Mouse (Mus musculus) heart, postnatal 0 days (tissue): Measurements from ENCODE around the gene Peli1. TPM values are rescaled to one million over a fixed set of nuclear protein-coding genes. Genes with fewer than 3 reads are reported as not detected.

Experiments
- ATAC-seq: fragments of 200-750 bp; cut with Nextera tagmentation; 2 replicates; pipeline ENCODE4 v1.8.0; 2017; ENCODE audit warnings: low read depth, moderate number of reproducible peaks, moderate library complexity; ENCODE audit not compliant: insufficient read depth
- DNase-seq: peaks from one replicate; pipeline ENCODE4 v3.0.0-alpha.2; 2016; ENCODE audit warnings: low spot score
- H3K27ac ChIP-seq: fragments of 300-500 bp; sonication (generic); 2 replicates; pipeline ENCODE4 v1.5.1; 2014; ENCODE audit warnings: low read depth, mild to moderate bottlenecking
- H3K27me3 ChIP-seq: fragments of 300-500 bp; sonication (generic); 2 replicates; pipeline ENCODE4 v1.6.1; 2014; ENCODE audit warnings: low read length, mixed read lengths; ENCODE audit not compliant: control insufficient read depth, insufficient read depth
- H3K36me3 ChIP-seq: fragments of 300-500 bp; sonication (generic); replicated peaks from 2 replicates; pipeline ENCODE4 v1.6.1; 2014; ENCODE audit warnings: low read length, mixed read lengths; ENCODE audit not compliant: control insufficient read depth, insufficient read depth
- H3K4me1 ChIP-seq: fragments of 300-500 bp; sonication (generic); 2 replicates; pipeline ENCODE4 v1.6.1; 2014; ENCODE audit warnings: antibody characterized with exemption; ENCODE audit not compliant: control insufficient read depth, insufficient read depth
- H3K4me2 ChIP-seq: fragments of 300-500 bp; sonication (generic); 2 replicates; pipeline ENCODE4 v1.6.1; 2014; ENCODE audit warnings: low read depth, mild to moderate bottlenecking, low read length, moderate library complexity
- H3K4me3 ChIP-seq: fragments of 300-500 bp; sonication (generic); 2 replicates; pipeline ENCODE4 v1.5.1; 2014; ENCODE audit warnings: low read depth, low read length
- H3K9ac ChIP-seq: fragments of 300-500 bp; sonication (generic); replicated peaks from 2 replicates; pipeline ENCODE4 v1.6.1; 2014; ENCODE audit warnings: low read depth, low read length, mixed read lengths
- H3K9me3 ChIP-seq: fragments of 300-500 bp; sonication (generic); replicated peaks from 2 replicates; pipeline ENCODE4 v1.6.1; 2016; ENCODE audit warnings: low read length; ENCODE audit not compliant: control insufficient read depth
- CTCF ChIP-seq: IDR thresholded peaks from 2 replicates; pipeline ENCODE4 v1.5.1; 2016; ENCODE audit warnings: antibody characterized with exemption, control low read depth, low read depth
- EP300 ChIP-seq: IDR thresholded peaks from 2 replicates; pipeline ENCODE4 v1.6.1; 2016; ENCODE audit warnings: antibody characterized with exemption, low read depth
- WGBS: fragments of 180-500 bp; shearing (Covaris S2); extraction: QIAGEN DNeasy Blood & Tissue Kit; methylation state at CpG from one replicate; pipeline ENCODE4 v1.1.7; 2014; 5-methylcytosine and 5-hydroxymethylcytosine counted together
- polyA plus RNA-seq: library from polyadenylated mRNA; unstranded; fragments of >200 nt; fragmentation: Nextera tagmentation; extraction: Ambion mirVana; gene quantifications from 2 replicates; pipeline ENCODE4 v1.2.1, GENCODE M21; 2015
- total RNA-seq: library from RNA; depleted of rRNA; stranded (reverse); fragments of >200 nt; gene quantifications from 2 replicates; pipeline ENCODE4 v1.2.3, GENCODE M21; 2014; ENCODE audit warnings: low replicate concordance

Gene Peli1
- total and polyA plus RNA-seq, 2 experiments from 2014 or later: 12.9 to 16.3 TPM

DNA sequence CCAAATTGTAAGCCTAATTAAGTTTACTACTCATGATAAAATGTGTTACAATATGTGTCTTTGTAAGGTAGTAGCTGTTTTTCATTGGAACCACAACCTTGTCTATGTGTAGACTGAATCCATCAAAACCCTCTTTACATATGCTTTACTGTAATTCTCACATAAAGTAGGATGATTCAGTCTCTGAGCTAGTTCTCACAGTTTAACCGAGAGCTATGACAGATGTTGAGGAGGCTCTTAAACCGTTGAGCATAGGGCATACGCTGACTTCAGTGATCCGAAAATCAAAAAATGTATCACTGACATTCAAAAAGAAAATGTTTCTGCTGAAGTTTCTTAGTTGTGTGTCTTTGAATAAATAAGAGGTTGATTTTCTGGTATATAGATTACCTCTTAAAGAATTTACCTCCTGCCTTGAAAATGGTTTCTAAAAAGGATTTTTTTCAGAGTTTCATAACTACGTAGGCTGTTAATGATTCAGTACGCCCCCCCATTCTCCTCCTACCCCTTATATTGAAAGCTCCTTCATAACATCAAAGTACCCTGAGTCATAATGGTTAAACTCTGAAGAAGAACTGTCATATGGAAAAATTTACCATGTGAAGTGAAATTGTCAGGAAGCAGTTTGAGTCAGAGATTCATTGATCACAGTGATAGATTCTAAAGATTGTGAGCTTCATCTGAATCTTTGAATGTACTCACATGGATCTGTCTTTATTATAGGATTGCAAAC, 11.3 kb downstream of the Peli1 start:
- Histone ChIP-seq H3K4me1 (peaks cover 17% of the 10 kb centered on the region), H3K27ac (no peak overlapping the region), H3K36me3 (no peaks in the 10 kb centered on the region; the same call in 1 of the 2 replicates), H3K9ac (no peak overlapping the region), H3K4me2 (no peak overlapping the region), H3K27me3 (no peaks in the 10 kb centered on the region), H3K9me3 (no peaks in the 10 kb centered on the region), H3K4me3 (no peak overlapping the region)
- TF ChIP-seq CTCF: no peak
- 90% methylated on average over 6 of the region's 6 CpGs for WGBS
- DNase-seq (no peak), ATAC-seq (no peak)

DNA sequence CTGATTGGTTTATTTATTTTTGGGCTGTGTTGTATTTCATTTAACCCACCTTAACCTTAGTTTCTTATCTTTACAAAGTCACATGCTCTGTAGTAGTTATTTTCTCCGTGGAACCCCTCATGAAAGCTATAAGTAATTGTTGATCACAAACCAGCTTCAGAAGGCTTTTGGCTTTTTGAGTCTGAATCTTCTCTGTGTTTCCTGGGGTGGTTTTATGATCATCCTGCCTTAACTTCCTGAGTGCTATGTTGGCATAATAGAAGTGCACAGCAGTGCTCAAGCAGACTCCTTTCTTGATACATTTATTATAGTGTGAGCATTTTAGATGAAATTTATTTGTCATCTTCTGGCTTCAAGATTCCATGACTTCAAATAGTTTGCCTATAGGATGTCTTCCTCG, 12.1 kb downstream of the Peli1 start:
- H3K4me3 ChIP-seq: no peak overlapping the region
- TF ChIP-seq EP300 (no peak), CTCF (no peak)
- H3K9me3 ChIP-seq: no peaks in the 10 kb centered on the region
- H3K27ac ChIP-seq: no peak overlapping the region
- no peaks in the 10 kb centered on the region for H3K27me3 ChIP-seq
- ATAC-seq: no peak
- no peak for DNase-seq
- no peak overlapping the region for H3K9ac ChIP-seq
- H3K4me2 ChIP-seq: no peak overlapping the region
- peaks cover 17% of the 10 kb centered on the region for H3K4me1 ChIP-seq
- 65% methylated on average over 2 of the region's 2 CpGs for WGBS
- H3K36me3 ChIP-seq: no peaks in the 10 kb centered on the region; the same call in 1 of the 2 replicates

DNA sequence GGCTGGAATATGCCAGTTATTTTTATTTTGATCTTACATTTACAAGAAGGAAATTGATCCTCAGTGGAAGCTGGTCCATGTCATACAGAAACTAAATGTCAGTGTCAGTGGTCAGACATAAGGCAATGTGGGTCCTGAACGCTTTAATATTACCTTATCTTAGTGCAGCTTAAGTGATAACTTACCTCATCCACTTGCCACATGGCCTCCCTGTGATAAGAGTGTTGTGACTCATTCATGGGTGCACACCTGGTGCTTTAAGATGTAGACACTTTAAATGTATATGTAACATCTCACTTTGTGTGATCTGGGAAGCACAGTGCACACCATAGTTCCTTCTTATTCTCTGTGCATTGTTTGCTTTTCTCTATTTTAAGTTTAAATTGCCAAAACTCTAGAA, 14.3 kb downstream of the Peli1 start:
- Histone ChIP-seq H3K9me3 (no peaks in the 10 kb centered on the region), H3K27me3 (no peaks in the 10 kb centered on the region), H3K27ac (no peak overlapping the region), H3K4me2 (no peak overlapping the region), H3K36me3 (no peaks in the 10 kb centered on the region; the same call in 1 of the 2 replicates), H3K4me1 (peaks cover 17% of the 10 kb centered on the region), H3K9ac (no peak overlapping the region), H3K4me3 (no peak overlapping the region)
- ATAC-seq (no peak), DNase-seq (no peak)
- TF ChIP-seq CTCF: no peak
- no peak for TF ChIP-seq EP300
- 38% methylated on average over 1 of the region's 1 CpGs for WGBS

DNA sequence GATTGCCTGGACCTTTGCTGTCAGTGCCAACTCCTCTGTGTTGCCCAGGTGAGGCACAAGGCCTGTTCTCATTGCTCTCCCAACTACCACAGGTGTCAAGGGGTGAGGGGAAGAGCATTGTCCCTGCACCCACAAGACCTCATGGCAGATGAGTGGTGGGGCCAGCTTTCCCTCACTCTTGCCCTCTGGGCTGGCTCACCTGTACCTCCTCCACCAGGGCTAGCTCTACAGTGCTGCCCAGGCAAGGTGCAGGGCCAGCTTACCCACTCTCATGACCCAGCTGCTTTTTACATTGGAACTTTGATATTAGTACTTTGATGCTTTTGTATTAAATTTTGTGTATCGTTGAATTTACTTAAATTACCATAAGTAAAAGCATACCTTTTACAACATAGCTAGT, 16.0 kb downstream of the Peli1 start:
- peaks cover 17% of the 10 kb centered on the region for H3K4me1 ChIP-seq
- H3K27me3 ChIP-seq: no peaks in the 10 kb centered on the region
- TF ChIP-seq EP300: no peak
- no peak for TF ChIP-seq CTCF
- H3K9ac ChIP-seq: no peak overlapping the region
- H3K4me3 ChIP-seq: no peak overlapping the region
- ATAC-seq: no peak
- H3K27ac ChIP-seq: no peak overlapping the region
- no peak for DNase-seq
- H3K36me3 ChIP-seq: no peaks in the 10 kb centered on the region; the same call in 1 of the 2 replicates
- 100% methylated on average over 1 of the region's 1 CpGs for WGBS
- no peaks in the 10 kb centered on the region for H3K9me3 ChIP-seq
- H3K4me2 ChIP-seq: no peak overlapping the region

DNA sequence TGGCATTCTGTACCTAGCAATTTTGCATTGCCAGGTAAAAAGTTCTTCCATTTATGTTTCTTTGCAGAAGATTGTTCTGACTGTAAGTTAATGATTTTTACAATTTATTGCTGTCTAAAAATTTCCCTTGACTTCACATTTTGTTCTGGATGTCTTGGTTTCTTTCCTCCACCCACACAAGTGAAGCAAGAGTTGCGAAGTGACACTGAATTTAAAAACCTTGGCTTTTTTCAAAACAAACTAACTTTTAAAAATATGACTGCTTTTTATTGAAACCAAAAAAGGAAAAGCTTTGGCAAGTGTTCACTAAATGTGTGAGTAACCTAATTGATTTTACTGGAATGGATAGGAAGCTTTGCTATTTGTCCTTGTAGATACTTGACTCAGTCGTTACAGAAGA, 18.2 kb downstream of the Peli1 start:
- no peaks in the 10 kb centered on the region for H3K9me3 ChIP-seq
- WGBS: 75% methylated on average over 2 of the region's 2 CpGs
- H3K27ac ChIP-seq: no peak overlapping the region
- peaks cover 11% of the 10 kb centered on the region for H3K4me1 ChIP-seq
- DNase-seq: no peak
- no peak overlapping the region for H3K4me3 ChIP-seq
- H3K9ac ChIP-seq: no peak overlapping the region
- no peak overlapping the region for H3K4me2 ChIP-seq
- H3K36me3 ChIP-seq: no peaks in the 10 kb centered on the region; the same call in 1 of the 2 replicates
- ATAC-seq: no peak
- no peaks in the 10 kb centered on the region for H3K27me3 ChIP-seq
- TF ChIP-seq EP300: no peak
- TF ChIP-seq CTCF: no peak

DNA sequence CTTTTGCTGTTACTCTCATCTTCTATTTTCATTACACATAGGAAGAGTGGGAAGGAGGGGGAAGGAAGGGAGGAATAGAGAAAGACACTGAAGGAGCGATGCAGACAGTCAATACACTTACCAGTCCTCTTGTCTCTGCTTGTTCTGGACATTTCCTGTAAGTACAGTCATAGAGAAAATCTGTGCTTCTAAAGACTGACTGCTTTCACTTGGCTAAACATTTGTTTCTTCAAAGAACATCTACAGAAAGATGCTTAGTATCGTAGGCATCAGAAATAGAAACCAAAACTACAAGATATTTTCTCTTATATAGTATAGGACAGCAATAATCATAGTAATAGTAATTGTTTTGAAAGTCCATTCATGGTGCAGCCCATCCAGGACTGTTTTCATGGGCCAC, 23.4 kb downstream of the Peli1 start:
- H3K27ac ChIP-seq: no peak overlapping the region
- H3K36me3 ChIP-seq: no peaks in the 10 kb centered on the region
- 81% methylated on average over 2 of the region's 2 CpGs for WGBS
- DNase-seq (no peak), ATAC-seq (no peak)
- H3K4me1 ChIP-seq: no peaks in the 10 kb centered on the region
- H3K9me3 ChIP-seq: no peaks in the 10 kb centered on the region
- H3K4me3 ChIP-seq: no peak overlapping the region
- TF ChIP-seq EP300 (no peak), CTCF (no peak)
- H3K4me2 ChIP-seq: no peak overlapping the region
- no peaks in the 10 kb centered on the region for H3K27me3 ChIP-seq
- H3K9ac ChIP-seq: no peak overlapping the region
